Mouse (Mus musculus) CH12.LX (cell line): Measurements from ENCODE around the gene Nrgn. TPM values are rescaled to one million over a fixed set of nuclear protein-coding genes. Genes with fewer than 3 reads are reported as not detected.

Source experiments
- DNase-seq: peaks from one replicate; pipeline ENCODE4 v3.0.0-alpha.2; 2013; ENCODE audit errors: extremely low read depth
- H3K27ac ChIP-seq: 2 replicates; pipeline ENCODE4 v1.5.1; 2012; ENCODE audit warnings: low read depth, mild to moderate bottlenecking, control low read depth, moderate library complexity; ENCODE audit not compliant: insufficient read depth
- H3K27me3 ChIP-seq: replicated peaks from 2 replicates; pipeline ENCODE3; 2012; ENCODE audit warnings: inconsistent platforms
- H3K36me3 ChIP-seq, 2 experiments: replicated peaks in 1 of 2; 2 replicates each; pipeline versions ENCODE3 to v1.6.1; 2012; ENCODE audit warnings: inconsistent platforms in 1 of 2, low read length in 1 of 2, mild to moderate bottlenecking in 1 of 2, mixed read lengths in 1 of 2, moderate library complexity in 1 of 2; ENCODE audit not compliant: control insufficient read depth in 1 of 2, insufficient read depth in 1 of 2
- H3K4me1 ChIP-seq, 2 experiments: 2 replicates each; pipeline ENCODE4 v1.6.1; 2012; ENCODE audit warnings: inconsistent platforms in 1 of 2, moderate library complexity in 1 of 2; ENCODE audit not compliant: insufficient read depth in 2 of 2, control insufficient read depth in 1 of 2
- H3K4me2 ChIP-seq: 2 replicates; pipeline ENCODE4 v1.6.1; 2012; ENCODE audit warnings: low read depth, mild to moderate bottlenecking, control low read depth; ENCODE audit not compliant: poor library complexity, insufficient read depth, severe bottlenecking
- H3K4me3 ChIP-seq, 3 experiments: fragments of 150-350 bp in 1 of 3; sonication (generic) in 1 of 3; replicated peaks in 1 of 3; 2 replicates each; pipeline versions ENCODE3 to v1.5.1; 2011 to 2012; ENCODE audit warnings: low read depth in 2 of 3, low read length in 2 of 3, mild to moderate bottlenecking in 2 of 3, moderate library complexity in 2 of 3, control low read depth in 1 of 3, improper control_type of control experiment in 1 of 3, inconsistent platforms in 1 of 3, mixed read lengths in 1 of 3; ENCODE audit not compliant: poor library complexity in 1 of 3
- H3K79me2 ChIP-seq: replicated peaks from 2 replicates; pipeline ENCODE4 v1.6.1; 2012; ENCODE audit warnings: mild to moderate bottlenecking, moderate library complexity; ENCODE audit not compliant: control insufficient read depth, poor library complexity, insufficient read depth, severe bottlenecking; ENCODE audit errors: extremely low read depth
- H3K9ac ChIP-seq: 2 replicates; pipeline ENCODE4 v1.6.1; 2012; ENCODE audit warnings: low read depth, mild to moderate bottlenecking, control low read depth, moderate library complexity; ENCODE audit not compliant: insufficient read depth
- H3K9me3 ChIP-seq: replicated peaks from 2 replicates; pipeline ENCODE3; 2012; ENCODE audit warnings: low read length, inconsistent platforms, mixed read lengths
- BHLHE40 ChIP-seq: IDR thresholded peaks from 2 replicates; pipeline ENCODE4 v1.6.1; 2011; ENCODE audit warnings: mild to moderate bottlenecking, low read depth, low read length, improper control_type of control experiment
- CHD1 ChIP-seq: IDR thresholded peaks from 2 replicates; pipeline ENCODE4 v1.6.1; 2012; ENCODE audit warnings: low read depth, low read length, improper control_type of control experiment, inconsistent platforms
- CTCF ChIP-seq, 2 experiments: IDR thresholded peaks in 1 of 2; conservative IDR thresholded peaks in 1 of 2; 2 replicates each; pipeline ENCODE4 v1.5.1; 2011 to 2012; ENCODE audit warnings: low read depth in 2 of 2, low read length in 2 of 2, improper control_type of control experiment in 1 of 2, inconsistent platforms in 1 of 2, mild to moderate bottlenecking in 1 of 2, moderate library complexity in 1 of 2
- E2F4 ChIP-seq: IDR thresholded peaks from 2 replicates; pipeline ENCODE4 v1.6.1; 2011; ENCODE audit warnings: low read depth, low read length, improper control_type of control experiment; ENCODE audit not compliant: insufficient replicate concordance
- ETS1 ChIP-seq: conservative IDR thresholded peaks from 2 replicates; pipeline ENCODE4 v1.6.1; 2012; ENCODE audit warnings: low read depth, mild to moderate bottlenecking, inconsistent platforms, low read length, improper control_type of control experiment, moderate library complexity
- GABPA ChIP-seq: IDR thresholded peaks from 2 replicates; pipeline ENCODE4 v1.6.1; 2012; ENCODE audit warnings: low read depth, low read length, improper control_type of control experiment, inconsistent platforms; ENCODE audit not compliant: insufficient replicate concordance
- HCFC1 ChIP-seq: IDR thresholded peaks from 2 replicates; pipeline ENCODE4 v1.6.1; 2012; ENCODE audit warnings: low read depth, mild to moderate bottlenecking, inconsistent platforms, low read length, improper control_type of control experiment
- IRF4 ChIP-seq: IDR thresholded peaks from 2 replicates; pipeline ENCODE4 v1.6.1; 2014; ENCODE audit warnings: low read depth, mild to moderate bottlenecking, inconsistent platforms, low read length, improper control_type of control experiment
- JUN ChIP-seq: IDR thresholded peaks from 2 replicates; pipeline ENCODE4 v1.6.1; 2011; ENCODE audit warnings: low read depth, mild to moderate bottlenecking, low read length, improper control_type of control experiment, moderate library complexity; ENCODE audit not compliant: insufficient read depth
- KAT2A ChIP-seq: IDR thresholded peaks from 2 replicates; pipeline ENCODE4 v1.6.1; 2012; ENCODE audit warnings: low read length, improper control_type of control experiment, inconsistent platforms; ENCODE audit not compliant: insufficient replicate concordance
- MAFK ChIP-seq: IDR thresholded peaks from 2 replicates; pipeline ENCODE4 v1.6.1; 2011; ENCODE audit warnings: low read length, improper control_type of control experiment; ENCODE audit not compliant: insufficient replicate concordance
- MAZ ChIP-seq: IDR thresholded peaks from 2 replicates; pipeline ENCODE4 v1.6.1; 2012; ENCODE audit warnings: low read depth, mild to moderate bottlenecking, inconsistent platforms, low read length, improper control_type of control experiment, moderate library complexity
- MXI1 ChIP-seq: IDR thresholded peaks from 2 replicates; pipeline ENCODE4 v1.6.1; 2011; ENCODE audit warnings: mild to moderate bottlenecking, low read depth, low read length, improper control_type of control experiment
- MYC ChIP-seq: IDR thresholded peaks from 2 replicates; pipeline ENCODE4 v1.6.1; 2011; ENCODE audit warnings: low read depth, mild to moderate bottlenecking, improper control_type of control experiment, low read length
- NELFE ChIP-seq: IDR thresholded peaks from 2 replicates; pipeline ENCODE4 v1.6.1; 2011; ENCODE audit warnings: low read depth, low read length, improper control_type of control experiment
- NRF1 ChIP-seq: IDR thresholded peaks from 2 replicates; pipeline ENCODE4 v1.6.1; 2014; ENCODE audit warnings: low read depth, mild to moderate bottlenecking, inconsistent platforms, low read length, improper control_type of control experiment, moderate library complexity
- PAX5 ChIP-seq: IDR thresholded peaks from 2 replicates; pipeline ENCODE4 v1.6.1; 2012; ENCODE audit warnings: low read length, inconsistent platforms, mixed read lengths
- POLR2A ChIP-seq: IDR thresholded peaks from 2 replicates; pipeline ENCODE4 v1.6.1; 2011; ENCODE audit warnings: low read depth, mild to moderate bottlenecking, improper control_type of control experiment, low read length
- RAD21 ChIP-seq: IDR thresholded peaks from 2 replicates; pipeline ENCODE4 v1.6.1; 2011; ENCODE audit warnings: low read depth, mild to moderate bottlenecking, low read length, improper control_type of control experiment, moderate library complexity
- RCOR1 ChIP-seq: conservative IDR thresholded peaks from 2 replicates; pipeline ENCODE4 v1.6.1; 2012; ENCODE audit warnings: low read depth, mild to moderate bottlenecking, inconsistent platforms, low read length, improper control_type of control experiment
- SIN3A ChIP-seq: IDR thresholded peaks from 2 replicates; pipeline ENCODE4 v1.6.1; 2012; ENCODE audit warnings: low read length, improper control_type of control experiment, inconsistent platforms
- SMC3 ChIP-seq: IDR thresholded peaks from 2 replicates; pipeline ENCODE4 v1.6.1; 2011; ENCODE audit warnings: low read depth, low read length, improper control_type of control experiment
- UBTF ChIP-seq: IDR thresholded peaks from 2 replicates; pipeline ENCODE4 v1.6.1; 2012; ENCODE audit warnings: low read depth, mild to moderate bottlenecking, inconsistent platforms, low read length, improper control_type of control experiment, moderate library complexity
- USF1 ChIP-seq: IDR thresholded peaks from 2 replicates; pipeline ENCODE4 v1.6.1; 2014; ENCODE audit warnings: low read depth, mild to moderate bottlenecking, inconsistent platforms, low read length, improper control_type of control experiment
- USF2 ChIP-seq: conservative IDR thresholded peaks from 2 replicates; pipeline ENCODE4 v1.6.1; 2011; ENCODE audit warnings: low read depth, low read length, improper control_type of control experiment
- ZC3H11A ChIP-seq: IDR thresholded peaks from 2 replicates; pipeline ENCODE4 v1.6.1; 2012; ENCODE audit warnings: low read depth, mild to moderate bottlenecking, inconsistent platforms, low read length, improper control_type of control experiment
- ZKSCAN1 ChIP-seq: IDR thresholded peaks from 2 replicates; pipeline ENCODE4 v1.6.1; 2012; ENCODE audit warnings: low read depth, inconsistent platforms, low read length, improper control_type of control experiment, borderline replicate concordance
- ZMIZ1 ChIP-seq: IDR thresholded peaks from 2 replicates; pipeline ENCODE4 v1.6.1; 2012; ENCODE audit warnings: low read depth, mild to moderate bottlenecking, inconsistent platforms, low read length, improper control_type of control experiment
- ZNF384 ChIP-seq: IDR thresholded peaks from 2 replicates; pipeline ENCODE4 v1.6.1; 2012; ENCODE audit warnings: low read depth, low read length, improper control_type of control experiment, inconsistent platforms
- dilution Hi-C: fragments of 300-500 bp; cut with MboI; formaldehyde crosslinking; loops from 2 replicates; pipeline ENCODE4 v1.14.3; 2020; ENCODE audit warnings: low sequenced_read_pairs; ENCODE audit not compliant: extremely low pct_unique_long_range_greater_than_20kb, extremely low pct_ligation_motif_present
- in situ Hi-C: fragments of 300-500 bp; cut with MboI; formaldehyde crosslinking; loops from 3 replicates; pipeline ENCODE4 v1.14.3; 2019; ENCODE audit warnings: low sequenced_read_pairs, low pct_ligation_motif_present, low pct_unique_long_range_greater_than_20kb, mixed read lengths
- polyA plus RNA-seq: library from polyadenylated mRNA; unstranded; fragments of >175 nt; gene quantifications from 2 replicates; pipeline ENCODE4 v1.2.1, GENCODE M21; 2012; ENCODE audit warnings: low read depth; ENCODE audit not compliant: insufficient read length
- total RNA-seq, 2 experiments: library from RNA; depleted of rRNA; stranded (reverse); fragments of 300-350 nt in 1 of 2; fragments of >200 nt in 1 of 2; gene quantifications; 2 replicates each; pipeline ENCODE4 v1.2.3; 2012 to 2014

Gene Nrgn
- total and polyA plus RNA-seq, 3 experiments: 0.42 to 4.1 TPM; not detected in 1

- 0 out of 4 replicates have a peak, but pooled peaks cover 2% of the 10 kb centered on the region in 2 experiments for H3K4me1 ChIP-seq
- no peaks in the 10 kb centered on the region for H3K79me2 ChIP-seq
- DNase-seq: no peak
- TF ChIP-seq JUN (no peak), SMC3 (no peak), POLR2A (no peak), MAFK (no peak), ZC3H11A (no peak), CHD1 (no peak), RCOR1 (no peak), IRF4 (no peak), KAT2A (no peak), ETS1 (no peak), PAX5 (no peak), BHLHE40 (no peak), E2F4 (no peak), CTCF (conservative IDR thresholded peaks at IDR 0.05 in 1 of 2, IDR thresholded peaks at IDR 0.05 in 1 of 2; ENCODE audit: low read depth in 2 of 2, low read length in 2 of 2) (no peak), MXI1 (no peak), HCFC1 (no peak), ZMIZ1 (no peak), USF2 (no peak)
- TF ChIP-seq, all 38 proteins: peak for 0
- H3K4me3 ChIP-seq: no peak overlapping the region
- H3K27me3 ChIP-seq: peaks cover 2% of the 10 kb centered on the region
- H3K4me2 ChIP-seq: peak overlapping the region; percentile 36; the same call in 1 of the 2 replicates
- dilution Hi-C loops (no loop called here), in situ Hi-C loops (no loop called here)
- H3K9me3 ChIP-seq: peaks cover 3% of the 10 kb centered on the region
- H3K9ac ChIP-seq: no peak overlapping the region
- no peak overlapping the region for H3K27ac ChIP-seq
- H3K36me3 ChIP-seq: no peaks in the 10 kb centered on the region
Observed at GRCm38 (mm10) chr9:37593690-37594089, 41.0 kb upstream of the Nrgn start.

- no peak for DNase-seq
- TF ChIP-seq SIN3A (no peak), SMC3 (no peak), RAD21 (no peak), RCOR1 (no peak), NELFE (no peak), MYC (no peak), MAZ (no peak), GABPA (no peak), NRF1 (no peak), JUN (no peak), USF2 (no peak), ZNF384 (no peak), USF1 (no peak), BHLHE40 (no peak), UBTF (no peak), HCFC1 (no peak), ETS1 (no peak), ZKSCAN1 (no peak)
- no peaks in the 10 kb centered on the region for H3K36me3 ChIP-seq
- no peak overlapping the region for H3K4me3 ChIP-seq
- 0 out of 4 replicates have a peak, but pooled peaks cover 2% of the 10 kb centered on the region in 2 experiments for H3K4me1 ChIP-seq
- dilution Hi-C loops: no loop called here
- no peaks in the 10 kb centered on the region for H3K79me2 ChIP-seq
- no peak overlapping the region for H3K4me2 ChIP-seq
- H3K27ac ChIP-seq: no peak overlapping the region
- H3K9me3 ChIP-seq: peaks cover 3% of the 10 kb centered on the region
- in situ Hi-C loops: no loop called here
- no peak overlapping the region for H3K9ac ChIP-seq
- peaks cover 2% of the 10 kb centered on the region for H3K27me3 ChIP-seq
Observed at GRCm38 (mm10) chr9:37592633-37593032, 39.9 kb upstream of the Nrgn start.
